Mouse (Mus musculus) heart, embryonic 13.5 days (tissue): Measurements from ENCODE around the gene Rnf212b. TPM values are rescaled to one million over a fixed set of nuclear protein-coding genes. Genes with fewer than 3 reads are reported as not detected.
A peak's percentile ranks its signal among the peaks of the same experiment; 100 is the strongest.

Source experiments
- ATAC-seq: fragments of 200-750 bp; cut with Nextera tagmentation; 2 replicates; pipeline ENCODE4 v1.8.0; 2017; ENCODE audit warnings: moderate TSS enrichment; ENCODE audit not compliant: insufficient number of reproducible peaks, low FRiP score, low TSS enrichment; ENCODE audit errors: extremely low read depth
- H3K27ac ChIP-seq: fragments of 300-500 bp; sonication (generic); replicated peaks from 2 replicates; pipeline ENCODE4 v1.5.1; 2015; ENCODE audit warnings: moderate library complexity, mild to moderate bottlenecking, inconsistent platforms
- H3K27me3 ChIP-seq: fragments of 300-500 bp; sonication (generic); replicated peaks from 2 replicates; pipeline ENCODE4 v1.6.1; 2015; ENCODE audit warnings: mild to moderate bottlenecking, inconsistent platforms
- H3K36me3 ChIP-seq: fragments of 300-500 bp; sonication (generic); 2 replicates; pipeline ENCODE4 v1.6.1; 2015; ENCODE audit warnings: mild to moderate bottlenecking, inconsistent platforms
- H3K4me1 ChIP-seq: fragments of 300-500 bp; sonication (generic); 2 replicates; pipeline ENCODE4 v1.6.1; 2015; ENCODE audit warnings: inconsistent platforms
- H3K4me2 ChIP-seq: fragments of 300-500 bp; sonication (generic); 2 replicates; pipeline ENCODE4 v1.6.1; 2015; ENCODE audit warnings: inconsistent platforms, mild to moderate bottlenecking, moderate library complexity
- H3K4me3 ChIP-seq: fragments of 300-500 bp; sonication (generic); 2 replicates; pipeline ENCODE4 v1.5.1; 2015; ENCODE audit warnings: moderate library complexity, mild to moderate bottlenecking, inconsistent platforms
- H3K9ac ChIP-seq: fragments of 300-500 bp; sonication (generic); 2 replicates; pipeline ENCODE4 v1.6.1; 2015; ENCODE audit warnings: inconsistent platforms, mild to moderate bottlenecking, moderate library complexity
- H3K9me3 ChIP-seq: fragments of 300-500 bp; sonication (generic); 2 replicates; pipeline ENCODE4 v1.6.1; 2016; ENCODE audit warnings: inconsistent platforms
- WGBS: fragments of 180-500 bp; shearing (Covaris S2); methylation state at CpG from one replicate; pipeline ENCODE4 v1.1.7; 2015; ENCODE audit warnings: mixed read lengths; 5-methylcytosine and 5-hydroxymethylcytosine counted together
- polyA plus RNA-seq: library from polyadenylated mRNA; unstranded; fragments of >200 nt; fragmentation: Nextera tagmentation; extraction: Ambion mirVana; gene quantifications from 2 replicates; pipeline ENCODE4 v1.2.1, GENCODE M21; 2015

Gene Rnf212b
- polyA plus RNA-seq, 1 experiment from 2014 or later, result not detected

DNA sequence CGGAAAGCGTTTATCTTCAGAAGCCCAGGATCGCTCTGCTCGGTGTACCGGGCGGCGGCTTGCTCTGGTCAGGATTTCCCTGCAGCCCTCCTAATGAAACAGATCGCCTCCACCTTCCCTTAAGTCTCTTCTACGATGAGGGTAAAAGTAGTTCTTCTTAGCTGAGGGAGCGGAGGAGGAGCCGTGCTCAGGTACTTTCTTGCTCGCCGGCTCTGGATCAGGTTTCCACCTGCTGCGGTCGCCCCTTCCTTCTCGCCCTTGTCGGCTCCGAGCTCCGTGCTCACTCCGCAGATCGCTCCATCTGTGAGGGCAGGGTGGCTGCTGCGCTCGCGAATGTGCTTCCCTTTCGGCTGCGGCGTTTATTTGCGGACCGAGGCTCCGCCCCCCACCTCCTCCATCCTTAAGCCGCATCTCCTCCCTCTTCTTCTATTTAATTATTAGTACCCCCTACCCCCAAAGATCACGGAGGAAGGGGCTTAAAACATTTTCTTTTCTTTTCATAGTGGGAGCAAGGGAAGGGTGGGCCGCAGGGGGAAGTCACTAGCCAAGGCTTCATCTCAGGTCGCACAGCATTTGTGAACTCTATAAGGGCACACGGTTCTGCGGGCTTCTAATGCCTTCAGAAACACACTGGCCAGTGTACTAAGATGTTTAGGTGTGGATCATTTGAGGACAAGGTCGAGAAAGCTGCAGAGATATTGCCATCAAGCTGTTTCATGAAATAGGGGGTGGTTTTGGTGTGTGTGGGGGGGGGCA, 32.2 kb upstream of the Rnf212b start, which contains the start of gene Slc7a8:
Gene Slc7a8, minus strand, starts transcription at position 337 of the 756 bp plus-strand sequence.
- WGBS, result 2% methylated on average over 37 of the region's 37 CpGs

DNA sequence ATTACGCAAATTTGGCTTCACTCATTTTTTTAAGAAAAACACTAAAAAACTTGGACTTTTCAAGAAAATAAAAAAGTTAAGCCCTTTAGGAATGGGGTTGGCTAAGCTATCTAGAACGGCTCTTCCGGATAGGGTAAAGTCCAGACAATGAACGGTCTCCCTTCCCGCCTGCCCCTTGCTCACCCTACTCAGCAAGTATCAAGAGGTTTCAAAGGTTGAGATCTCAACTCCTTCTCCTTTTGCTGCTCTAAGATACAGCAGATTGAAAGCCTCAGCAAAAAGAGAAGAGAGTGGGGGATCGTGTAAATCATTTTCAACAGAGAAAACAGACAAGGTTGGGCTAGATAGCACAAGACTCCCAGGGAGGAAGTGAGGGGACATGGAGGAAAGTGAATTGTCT, 31.0 kb upstream of the Rnf212b start:
- H3K27ac ChIP-seq, result no peak overlapping the region
- peaks cover 35% of the 10 kb centered on the region for H3K27me3 ChIP-seq
- peaks cover 29% of the 10 kb centered on the region for H3K4me1 ChIP-seq
- no peak for ATAC-seq
- 87% methylated on average over 6 of the region's 6 CpGs for WGBS
- H3K9ac ChIP-seq, result no peak overlapping the region
- H3K9me3 ChIP-seq, result no peaks in the 10 kb centered on the region; the same call in 1 of the 2 replicates
- no peak overlapping the region for H3K4me3 ChIP-seq
- H3K4me2 ChIP-seq, result no peak overlapping the region
- H3K36me3 ChIP-seq, result no peaks in the 10 kb centered on the region

More for the DNA sequence above, 32.2 kb upstream of the Rnf212b start, which contains the start of gene Slc7a8:
- ATAC-seq, result no peak
- Histone ChIP-seq H3K36me3 (no peaks in the 10 kb centered on the region), H3K9me3 (no peaks in the 10 kb centered on the region; the same call in 1 of the 2 replicates), H3K4me1 (peaks cover 28% of the 10 kb centered on the region), H3K27me3 (peaks cover 35% of the 10 kb centered on the region), H3K4me2 (peak within 1 kb of the TSS; percentile 82), H3K4me3 (peak within 1 kb of the TSS; percentile 59), H3K27ac (0 out of 2 replicates have a peak within 1 kb of the TSS, but pooled peaks have one; percentile 25), H3K9ac (peak within 1 kb of the TSS; percentile 80)

DNA sequence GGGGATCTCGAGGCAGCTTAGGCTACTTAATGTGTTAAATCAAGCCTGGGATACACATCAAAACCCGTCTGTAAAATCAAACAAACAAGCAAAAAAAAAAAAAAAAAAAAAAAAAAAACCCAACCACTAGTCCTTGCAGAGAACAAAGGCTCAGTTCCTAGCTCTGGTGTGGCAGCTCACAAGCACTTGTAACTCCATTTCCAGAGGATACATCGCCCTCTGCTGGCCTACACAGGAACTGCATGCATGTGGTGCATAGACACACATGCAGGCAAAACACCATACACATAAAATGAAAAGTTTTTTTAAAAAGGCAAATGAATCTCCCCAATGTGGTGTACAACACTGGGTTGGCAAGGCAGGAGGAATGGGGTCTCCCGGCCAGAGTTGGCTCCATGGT, 28.0 kb upstream of the Rnf212b start:
- Histone ChIP-seq H3K27ac (peak overlapping the region; percentile 84), H3K4me3 (no peak overlapping the region), H3K27me3 (peaks cover 15% of the 10 kb centered on the region), H3K4me1 (peaks cover 18% of the 10 kb centered on the region), H3K36me3 (no peaks in the 10 kb centered on the region), H3K9me3 (no peaks in the 10 kb centered on the region; the same call in none of the 2 replicates), H3K4me2 (peak overlapping the region; percentile 42), H3K9ac (no peak overlapping the region)
- WGBS, result 56% methylated on average over 4 of the region's 4 CpGs
- ATAC-seq, result no peak

DNA sequence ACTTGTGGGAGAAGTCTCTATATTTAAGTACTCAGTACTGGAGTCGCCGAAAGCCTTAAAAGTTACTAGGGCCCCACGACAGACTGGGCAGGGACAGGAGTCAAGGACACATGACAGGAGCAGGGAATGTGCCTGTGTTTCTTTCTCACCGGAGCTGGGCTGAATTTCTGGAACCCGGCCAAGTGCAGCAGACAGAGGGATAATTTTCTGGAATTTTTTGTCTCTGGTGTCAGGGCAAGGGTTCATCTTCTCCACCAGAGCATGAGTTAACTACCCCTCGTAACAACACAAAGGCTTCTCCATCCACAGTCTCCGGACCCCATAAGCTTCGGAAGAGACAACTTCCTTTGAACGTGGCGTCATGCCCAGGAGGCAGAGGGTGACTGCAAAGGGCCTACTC, 27.5 kb upstream of the Rnf212b start:
- Histone ChIP-seq H3K36me3 (no peaks in the 10 kb centered on the region), H3K9me3 (no peaks in the 10 kb centered on the region; the same call in none of the 2 replicates), H3K4me3 (no peak overlapping the region), H3K9ac (no peak overlapping the region), H3K27me3 (peaks cover 15% of the 10 kb centered on the region), H3K27ac (peak overlapping the region; percentile 84), H3K4me1 (peaks cover 18% of the 10 kb centered on the region), H3K4me2 (peak overlapping the region; percentile 42)
- WGBS, result 27% methylated on average over 10 of the region's 10 CpGs
- ATAC-seq, result no peak

DNA sequence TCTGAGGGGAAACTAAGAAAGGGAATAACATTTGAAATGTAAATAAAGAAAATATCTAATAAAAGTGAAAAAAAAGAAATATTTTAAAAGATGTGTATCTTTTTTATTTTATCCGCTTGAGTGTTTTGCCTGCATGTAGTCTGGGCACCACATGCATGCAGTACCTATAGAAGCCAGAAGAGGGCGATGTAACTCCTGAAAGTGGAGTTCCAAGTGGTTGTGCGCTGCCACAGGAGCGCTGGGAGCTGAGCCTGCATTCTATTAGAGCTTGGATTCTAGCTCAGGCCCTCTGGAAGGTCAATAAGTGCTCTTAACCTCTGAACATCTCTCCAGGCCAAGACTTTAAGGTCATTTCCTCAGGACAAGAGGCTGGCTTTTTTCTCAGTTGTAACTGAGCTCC, 26.7 kb upstream of the Rnf212b start:
- Histone ChIP-seq H3K4me1 (peaks cover 15% of the 10 kb centered on the region), H3K4me3 (no peak overlapping the region), H3K4me2 (no peak overlapping the region), H3K27me3 (peaks cover 10% of the 10 kb centered on the region), H3K9me3 (no peaks in the 10 kb centered on the region; the same call in none of the 2 replicates), H3K36me3 (no peaks in the 10 kb centered on the region), H3K27ac (no peak overlapping the region), H3K9ac (no peak overlapping the region)
- no peak for ATAC-seq
- 56% methylated on average over 4 of the region's 4 CpGs for WGBS

DNA sequence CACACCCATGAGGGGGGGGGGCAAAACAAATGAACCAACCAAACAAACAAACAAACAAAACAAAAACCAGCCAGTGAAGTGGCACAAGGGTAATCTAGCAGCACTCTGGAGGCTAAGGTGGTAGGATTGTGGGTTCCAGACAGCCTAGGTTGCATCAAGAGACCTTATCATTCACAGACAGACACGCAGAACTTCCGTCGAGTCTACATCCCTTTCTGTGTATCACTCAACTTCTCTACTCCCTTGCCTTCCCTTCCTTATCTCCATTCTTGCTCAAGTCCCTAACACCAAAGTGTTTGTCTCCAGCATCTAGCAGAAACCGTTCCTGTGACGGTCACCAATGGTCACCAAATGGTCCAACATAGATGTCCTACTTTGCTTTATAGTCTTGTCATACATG, 25.7 kb upstream of the Rnf212b start:
- H3K9ac ChIP-seq, result no peak overlapping the region
- H3K36me3 ChIP-seq, result no peaks in the 10 kb centered on the region
- ATAC-seq, result no peak
- H3K4me1 ChIP-seq, result peaks cover 15% of the 10 kb centered on the region
- WGBS, result 85% methylated on average over 5 of the region's 5 CpGs
- H3K4me2 ChIP-seq, result no peak overlapping the region
- H3K27me3 ChIP-seq, result no peaks in the 10 kb centered on the region
- no peak overlapping the region for H3K4me3 ChIP-seq
- H3K9me3 ChIP-seq, result no peaks in the 10 kb centered on the region; the same call in none of the 2 replicates
- H3K27ac ChIP-seq, result no peak overlapping the region

DNA sequence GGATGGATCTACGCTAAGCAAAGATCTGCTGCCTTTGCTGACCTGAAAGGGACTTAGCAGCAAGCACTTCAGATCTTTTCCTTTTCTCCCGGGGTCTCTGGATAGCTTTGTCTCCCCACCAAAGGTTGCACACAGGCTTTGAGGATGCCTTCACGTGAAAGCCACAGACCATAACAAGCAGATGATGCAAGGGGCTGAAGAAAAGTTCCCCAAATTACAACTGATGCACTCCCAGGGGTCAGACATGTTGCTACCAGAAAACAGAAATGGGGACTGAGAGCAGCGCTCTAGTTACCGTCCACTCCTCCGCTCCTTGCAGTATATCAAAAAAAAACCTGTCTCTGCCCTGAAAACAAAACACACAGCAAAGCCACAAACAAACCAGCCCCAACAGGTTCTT, 21.8 kb upstream of the Rnf212b start:
- WGBS, result 76% methylated on average over 6 of the region's 6 CpGs
- H3K27me3 ChIP-seq, result no peaks in the 10 kb centered on the region
- no peak overlapping the region for H3K9ac ChIP-seq
- ATAC-seq, result no peak
- H3K9me3 ChIP-seq, result no peaks in the 10 kb centered on the region; the same call in 1 of the 2 replicates
- no peaks in the 10 kb centered on the region for H3K4me1 ChIP-seq
- H3K4me3 ChIP-seq, result no peak overlapping the region
- no peak overlapping the region for H3K4me2 ChIP-seq
- no peak overlapping the region for H3K27ac ChIP-seq
- no peaks in the 10 kb centered on the region for H3K36me3 ChIP-seq

DNA sequence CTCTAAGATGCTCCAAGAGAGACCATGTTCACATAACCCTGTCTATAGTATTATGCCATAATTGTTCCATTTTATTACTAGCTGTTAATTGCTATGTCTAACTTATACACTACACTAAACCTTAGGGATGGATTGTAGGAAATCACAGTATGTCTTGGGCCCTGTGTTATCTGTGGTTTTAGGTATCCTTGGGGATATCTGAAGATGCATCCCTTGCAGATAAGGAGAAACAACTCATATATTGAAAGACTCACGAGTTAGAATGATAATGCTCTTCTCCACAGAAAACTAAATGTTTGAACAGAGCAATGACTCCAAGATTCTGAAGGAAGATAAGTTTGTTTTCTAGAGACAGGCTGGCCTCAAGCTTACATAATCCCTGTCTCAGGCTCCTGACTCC, 20.6 kb upstream of the Rnf212b start:
- ATAC-seq, result no peak
- Histone ChIP-seq H3K27me3 (no peaks in the 10 kb centered on the region), H3K4me2 (no peak overlapping the region), H3K27ac (no peak overlapping the region), H3K36me3 (no peaks in the 10 kb centered on the region), H3K9me3 (no peaks in the 10 kb centered on the region; the same call in 1 of the 2 replicates), H3K9ac (no peak overlapping the region), H3K4me1 (no peaks in the 10 kb centered on the region), H3K4me3 (no peak overlapping the region)
- 44% methylated on average over 1 of the region's 1 CpGs for WGBS

DNA sequence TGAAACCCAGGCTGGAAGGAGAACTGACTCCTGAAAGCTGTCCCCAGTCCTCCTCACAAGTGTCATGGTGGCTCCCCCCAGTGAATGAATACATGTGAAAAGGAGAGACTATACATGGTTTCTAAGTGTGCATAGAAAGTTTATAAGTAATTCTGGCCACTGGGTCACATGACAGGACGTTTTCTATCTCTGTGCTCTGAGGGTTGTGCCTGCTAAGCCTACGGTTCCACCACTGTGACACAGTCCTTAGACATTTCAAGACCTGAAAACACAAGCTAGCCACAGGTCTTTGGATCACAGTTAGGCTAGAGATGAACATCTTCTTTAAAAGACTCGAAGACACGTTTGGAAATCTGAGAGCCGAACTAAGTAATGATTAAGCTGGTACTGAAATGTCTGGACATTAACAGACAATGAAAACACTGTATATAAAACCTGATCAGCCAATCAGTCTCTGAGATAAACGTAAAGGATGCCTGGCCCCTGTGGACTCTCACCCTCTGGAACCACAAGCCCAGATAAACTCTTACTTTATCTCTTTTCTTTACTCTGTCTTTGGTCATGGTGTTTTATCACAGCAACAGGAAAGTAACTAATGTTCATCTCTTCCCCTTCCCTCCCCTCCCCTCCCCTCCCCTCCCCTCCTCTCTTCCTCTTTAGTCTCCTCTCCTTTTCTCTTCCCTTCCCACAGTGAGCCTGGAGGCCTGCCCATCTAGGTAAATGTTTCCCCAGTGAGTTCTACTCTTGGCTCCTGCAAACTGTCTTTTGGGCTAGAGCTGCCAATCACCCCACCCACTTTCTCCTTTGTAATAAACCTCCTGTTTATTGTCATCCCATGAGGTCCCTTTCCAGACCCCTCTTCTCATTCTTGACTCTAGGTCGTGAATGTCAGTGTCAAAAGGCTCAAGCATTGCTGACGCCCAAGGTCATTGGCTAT, 19.8 kb upstream of the Rnf212b start:
- H3K9me3 ChIP-seq, result no peaks in the 10 kb centered on the region
- no peak overlapping the region for H3K4me3 ChIP-seq
- no peaks in the 10 kb centered on the region for H3K4me1 ChIP-seq
- no peaks in the 10 kb centered on the region for H3K27me3 ChIP-seq
- no peak overlapping the region for H3K9ac ChIP-seq
- no peak for ATAC-seq
- 65% methylated on average over 8 of the region's 8 CpGs for WGBS
- no peak overlapping the region for H3K4me2 ChIP-seq
- H3K36me3 ChIP-seq, result no peaks in the 10 kb centered on the region
- no peak overlapping the region for H3K27ac ChIP-seq

DNA sequence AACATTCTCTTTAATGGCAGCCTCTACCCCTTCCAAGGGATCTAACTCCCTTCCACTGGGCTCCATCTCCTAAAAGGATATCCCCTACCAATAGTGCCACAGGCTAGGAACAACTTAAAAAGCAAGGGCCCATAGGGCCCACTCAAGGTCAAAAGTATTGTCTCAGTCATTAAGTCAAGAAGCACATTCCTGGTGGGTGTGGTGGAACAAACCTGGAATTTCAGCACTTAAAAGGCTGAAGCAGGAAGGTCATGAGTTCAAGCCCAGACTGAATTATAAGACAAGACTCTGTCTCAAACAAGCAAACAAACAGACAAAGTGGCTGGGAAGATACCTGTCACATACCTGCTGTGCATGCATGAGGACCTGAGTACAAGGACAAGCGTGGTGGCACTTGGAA, 18.0 kb upstream of the Rnf212b start:
- H3K4me3 ChIP-seq, result no peak overlapping the region
- WGBS, result 92% methylated on average over 1 of the region's 1 CpGs
- H3K27me3 ChIP-seq, result peaks cover 5% of the 10 kb centered on the region; the same call in 1 of the 2 replicates
- H3K27ac ChIP-seq, result no peak overlapping the region
- ATAC-seq, result no peak
- H3K9me3 ChIP-seq, result no peaks in the 10 kb centered on the region
- H3K9ac ChIP-seq, result no peak overlapping the region
- H3K36me3 ChIP-seq, result no peaks in the 10 kb centered on the region
- H3K4me2 ChIP-seq, result no peak overlapping the region
- H3K4me1 ChIP-seq, result peaks cover 12% of the 10 kb centered on the region

DNA sequence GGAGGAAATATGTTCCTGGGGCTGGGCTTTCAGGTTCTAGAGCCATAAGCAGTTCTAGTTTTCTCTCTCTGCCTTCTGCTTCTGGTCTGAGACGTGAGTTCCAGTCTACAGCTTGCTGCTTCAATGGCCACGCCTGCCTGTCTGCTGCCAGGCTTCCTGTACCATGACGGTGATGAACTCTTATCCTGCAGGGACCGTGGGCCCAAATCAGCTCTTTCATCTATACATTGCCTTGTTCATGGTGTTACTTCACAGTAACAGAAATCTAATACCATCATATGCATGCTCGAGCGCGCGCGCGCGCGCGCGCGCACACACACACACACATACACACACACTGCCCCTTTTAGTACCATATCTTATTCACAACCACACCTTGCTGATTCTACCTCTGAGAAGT, 17.2 kb upstream of the Rnf212b start:
- 90% methylated on average over 15 of the region's 15 CpGs for WGBS
- no peak overlapping the region for H3K4me3 ChIP-seq

More for the DNA sequence above, 17.2 kb upstream of the Rnf212b start:
- Histone ChIP-seq H3K4me2 (no peak overlapping the region), H3K27me3 (peaks cover 5% of the 10 kb centered on the region; the same call in 1 of the 2 replicates), H3K9me3 (no peaks in the 10 kb centered on the region), H3K9ac (no peak overlapping the region), H3K36me3 (no peaks in the 10 kb centered on the region), H3K27ac (no peak overlapping the region), H3K4me1 (peaks cover 17% of the 10 kb centered on the region)
- ATAC-seq, result no peak
